ENCODE assay signal across 10 mouse cellular contexts in genomic region chr1:73169929-73170667, GRCm38 (mm10).
DNase-seq lines count a peak whose midpoint lies in the region; ATAC-seq and TF ChIP-seq lines count a peak whose summit lies in the region.
"Had no signal": no experiment of that assay in that cellular context is flagged by ENCODE, and none has a peak within 500 bp of the region (broad histone marks: within the 10 kb centered on the region; RNA-seq: fewer than 3 reads in every experiment).

No protein-coding gene starts in this region.

- no peak overlapping the region for H3K4me3 ChIP-seq in hindbrain, embryonic 10.5 days
- no peak overlapping the region for H3K4me3 ChIP-seq in hindbrain, embryonic 16.5 days (ENCODE audit: low read length)
- no peak overlapping the region for H3K4me3 ChIP-seq in forebrain, postnatal 0 days (ENCODE audit: low read depth, low read length)
- no peak overlapping the region for H3K4me3 ChIP-seq in neural tube, embryonic 11.5 days (ENCODE audit: low read depth, low read length)

- H3K4me2 ChIP-seq in hindbrain, embryonic 16.5 days (ENCODE audit: low read length): no peak overlapping the region
- H3K4me2 ChIP-seq in forebrain, postnatal 0 days (ENCODE audit: low read depth): no peak overlapping the region
- H3K4me2 ChIP-seq in neural tube, embryonic 11.5 days (ENCODE audit: low read depth): no peak overlapping the region

- 0 out of 2 replicates have a peak, but pooled peaks cover 4% of the 10 kb centered on the region for H3K27me3 ChIP-seq in hindbrain, embryonic 10.5 days (ENCODE audit: insufficient read depth, poor library complexity, severe bottlenecking)
- no peaks in the 10 kb centered on the region for H3K27me3 ChIP-seq in hindbrain, embryonic 16.5 days (replicated peaks; ENCODE audit: control insufficient read depth, insufficient read depth, low read length)
- H3K27me3 ChIP-seq in forebrain, postnatal 0 days (ENCODE audit: insufficient read depth, low read length): no peaks in the 10 kb centered on the region
- H3K27me3 ChIP-seq in neural tube, embryonic 11.5 days (ENCODE audit: control insufficient read depth, insufficient read depth, low read length): no peaks in the 10 kb centered on the region
- H3K27me3 ChIP-seq: Patski had no signal

- H3K27ac ChIP-seq in hindbrain, embryonic 10.5 days: peak overlapping the region; percentile 84
- H3K27ac ChIP-seq in hindbrain, embryonic 16.5 days (ENCODE audit: low read depth, low read length): no peak overlapping the region
- no peak overlapping the region for H3K27ac ChIP-seq in forebrain, postnatal 0 days (ENCODE audit: low read depth, low read length)
- H3K27ac ChIP-seq in neural tube, embryonic 11.5 days (ENCODE audit: low read depth, low read length): no peak overlapping the region

- intact Hi-C loops in heart, postnatal 14 days (cut with DNase I): no loop called here

- no peak for ATAC-seq in hindbrain, embryonic 16.5 days
- 0 out of 2 replicates have a peak, but pooled peaks have one; percentile 20 for ATAC-seq in forebrain, postnatal 0 days
- ATAC-seq in neural tube, embryonic 11.5 days (ENCODE audit: insufficient read depth, low FRiP score, low TSS enrichment): peak; percentile 65; the same call in 1 of the 2 replicates
- no peak for ATAC-seq in erythroblast, adult 5-6 weeks (replicated peaks; ENCODE audit: low FRiP score, poor library complexity, severe bottlenecking)
- ATAC-seq: Patski had no signal

- peaks cover 27% of the 10 kb centered on the region for H3K4me1 ChIP-seq in hindbrain, embryonic 10.5 days (replicated peaks)
- H3K4me1 ChIP-seq in hindbrain, embryonic 16.5 days (ENCODE audit: control insufficient read depth, insufficient read depth, low read depth, low read length): peaks cover 5% of the 10 kb centered on the region
- 0 out of 2 replicates have a peak, but pooled peaks cover 5% of the 10 kb centered on the region for H3K4me1 ChIP-seq in forebrain, postnatal 0 days (ENCODE audit: insufficient read depth)
- peaks cover 10% of the 10 kb centered on the region; the same call in 1 of the 2 replicates for H3K4me1 ChIP-seq in neural tube, embryonic 11.5 days (ENCODE audit: control insufficient read depth, insufficient read depth, low read length)

- H3K36me3 ChIP-seq in hindbrain, embryonic 10.5 days: no peaks in the 10 kb centered on the region
- no peaks in the 10 kb centered on the region for H3K36me3 ChIP-seq in hindbrain, embryonic 16.5 days (ENCODE audit: control insufficient read depth, insufficient read depth, low read length)
- H3K36me3 ChIP-seq in forebrain, postnatal 0 days (ENCODE audit: insufficient read depth): no peaks in the 10 kb centered on the region
- H3K36me3 ChIP-seq in neural tube, embryonic 11.5 days (ENCODE audit: control insufficient read depth, insufficient read depth, low read length): no peaks in the 10 kb centered on the region

- DNase-seq in hindbrain, embryonic 10.5 days (ENCODE audit: low spot score): peak; percentile 36
- DNase-seq in forebrain, postnatal 0 days: no peak
- peak; percentile 35 for DNase-seq in kidney, postnatal 14 days
- peak; percentile 30 for DNase-seq in neural tube, embryonic 11.5 days (ENCODE audit: low spot score)
- DNase-seq in heart, postnatal 14 days: no peak
- DNase-seq in cerebellum, adult 9-11 months: no peak
- DNase-seq: cerebellum, postnatal 36 days had no signal

- H3K9ac ChIP-seq in hindbrain, embryonic 16.5 days (ENCODE audit: low read depth, low read length): no peak overlapping the region
- H3K9ac ChIP-seq in forebrain, postnatal 0 days: no peak overlapping the region
- no peak overlapping the region for H3K9ac ChIP-seq in neural tube, embryonic 11.5 days (ENCODE audit: low read length)

- WGBS in hindbrain, embryonic 10.5 days: 22% methylated on average over 6 of the region's 6 CpGs
- WGBS in hindbrain, embryonic 16.5 days: 19% methylated on average over 6 of the region's 6 CpGs
- WGBS in forebrain, postnatal 0 days: 30% methylated on average over 6 of the region's 6 CpGs
- 34% methylated on average over 6 of the region's 6 CpGs for WGBS in neural tube, embryonic 11.5 days

- TF ChIP-seq CTCF in forebrain, postnatal 0 days (IDR thresholded peaks at IDR 0.05; ENCODE audit: low read depth): no peak

- peaks cover 12% of the 10 kb centered on the region for H3K9me3 ChIP-seq in hindbrain, embryonic 10.5 days
- H3K9me3 ChIP-seq in hindbrain, embryonic 16.5 days (ENCODE audit: control insufficient read depth, low read length): peaks cover 4% of the 10 kb centered on the region
- H3K9me3 ChIP-seq in forebrain, postnatal 0 days (ENCODE audit: low read length): no peaks in the 10 kb centered on the region
- H3K9me3 ChIP-seq in neural tube, embryonic 11.5 days (ENCODE audit: control insufficient read depth, low read length): no peaks in the 10 kb centered on the region

Comparison
In these comparisons a context has a peak if more than half of its experiments do, and no peak if none do; other contexts are left out.
1. DNase-seq: peak in hindbrain, embryonic 10.5 days (single experiment), kidney, postnatal 14 days (single experiment) and neural tube, embryonic 11.5 days (single experiment); none in forebrain, postnatal 0 days (single experiment), heart, postnatal 14 days (0 of 2) and cerebellum, adult 9-11 months (single experiment).
2. ATAC-seq: peak in forebrain, postnatal 0 days (single experiment) and neural tube, embryonic 11.5 days (single experiment); none in hindbrain, embryonic 16.5 days (single experiment) and erythroblast, adult 5-6 weeks (single experiment).